Mouse (Mus musculus) stomach, embryonic 15.5 days (tissue): ENCODE measurements around the gene Klk1b21. TPM values are rescaled to one million over a fixed set of nuclear protein-coding genes. Genes with fewer than 3 reads are reported as not detected.
"Not testable (repeated sequence)": the region's sequence is repeated elsewhere in the genome, so short reads cannot be mapped to it uniquely, and the experiment has no call there.

Experiments used
- ATAC-seq: fragments of 200-750 bp; cut with Nextera tagmentation; 2 replicates; pipeline ENCODE4 v1.8.0; 2017; ENCODE audit warnings: low read depth, moderate number of reproducible peaks, moderate TSS enrichment; ENCODE audit not compliant: insufficient read depth, low FRiP score
- H3K27ac ChIP-seq: fragments of 300-500 bp; sonication (generic); 2 replicates; pipeline ENCODE4 v1.5.1; 2015; ENCODE audit warnings: mild to moderate bottlenecking, inconsistent platforms
- H3K27me3 ChIP-seq: fragments of 300-500 bp; sonication (generic); replicated peaks from 2 replicates; pipeline ENCODE4 v1.6.1; 2015; ENCODE audit warnings: inconsistent platforms
- H3K36me3 ChIP-seq: fragments of 300-500 bp; sonication (generic); 2 replicates; pipeline ENCODE4 v1.6.1; 2015; ENCODE audit warnings: inconsistent platforms
- H3K4me1 ChIP-seq: fragments of 300-500 bp; sonication (generic); 2 replicates; pipeline ENCODE4 v1.6.1; 2015; ENCODE audit warnings: inconsistent platforms
- H3K4me2 ChIP-seq: fragments of 300-500 bp; sonication (generic); 2 replicates; pipeline ENCODE4 v1.6.1; 2015; ENCODE audit warnings: mild to moderate bottlenecking, inconsistent platforms
- H3K4me3 ChIP-seq: fragments of 300-500 bp; sonication (generic); replicated peaks from 2 replicates; pipeline ENCODE4 v1.5.1; 2015; ENCODE audit warnings: inconsistent platforms
- H3K9ac ChIP-seq: fragments of 300-500 bp; sonication (generic); 2 replicates; pipeline ENCODE4 v1.6.1; 2015; ENCODE audit warnings: inconsistent platforms
- H3K9me3 ChIP-seq: fragments of 300-500 bp; sonication (generic); 2 replicates; pipeline ENCODE4 v1.6.1; 2016; ENCODE audit warnings: inconsistent platforms
- WGBS: fragments of 180-500 bp; shearing (Covaris S2); methylation state at CpG from one replicate; pipeline ENCODE4 v1.1.7; 2015; 5-methylcytosine and 5-hydroxymethylcytosine counted together
- polyA plus RNA-seq: library from polyadenylated mRNA; unstranded; fragments of >200 nt; fragmentation: Nextera tagmentation; extraction: Ambion mirVana; gene quantifications from 2 replicates; pipeline ENCODE4 v1.2.1, GENCODE M21; 2015

Gene Klk1b21
- not detected in 2 replicates for polyA plus RNA-seq

- not testable (repeated sequence) for H3K4me1 ChIP-seq, H3K9me3 ChIP-seq, H3K4me2 ChIP-seq, H3K9ac ChIP-seq, H3K36me3 ChIP-seq, H3K4me3 ChIP-seq, ATAC-seq, H3K27me3 ChIP-seq, H3K27ac ChIP-seq
- WGBS, result 62% methylated on average over 3 of the region's 3 CpGs
Observed at GRCm38 (mm10) chr7:44102028-44102427, at the start of gene Klk1b21. Gene Klk1b21 (plus strand): TSS chr7:44102328.

- H3K4me2 ChIP-seq, result no peak overlapping the region
- H3K27me3 ChIP-seq, result no peaks in the 10 kb centered on the region
- WGBS, result 75% methylated on average over 2 of the region's 2 CpGs
- no peak overlapping the region for H3K27ac ChIP-seq
- H3K9ac ChIP-seq, result no peak overlapping the region
- no peaks in the 10 kb centered on the region for H3K36me3 ChIP-seq
- H3K9me3 ChIP-seq, result no peaks in the 10 kb centered on the region
- no peak overlapping the region for H3K4me3 ChIP-seq
- H3K4me1 ChIP-seq, result no peaks in the 10 kb centered on the region
- no peak for ATAC-seq
Observed at GRCm38 (mm10) chr7:44072117-44072516, 30.0 kb upstream of the Klk1b21 start.

GRCm38 (mm10) chr7:44077703-44078102 is 24.4 kb upstream of the Klk1b21 start:
- H3K36me3 ChIP-seq, result no peaks in the 10 kb centered on the region
- no peak for ATAC-seq
- no peak overlapping the region for H3K27ac ChIP-seq
- no peaks in the 10 kb centered on the region for H3K9me3 ChIP-seq
- no peak overlapping the region for H3K4me3 ChIP-seq
- 67% methylated on average over 1 of the region's 1 CpGs for WGBS
- H3K4me1 ChIP-seq, result no peaks in the 10 kb centered on the region
- H3K27me3 ChIP-seq, result no peaks in the 10 kb centered on the region
- H3K9ac ChIP-seq, result no peak overlapping the region
- no peak overlapping the region for H3K4me2 ChIP-seq

GRCm38 (mm10) chr7:44096111-44096510 is 6.0 kb upstream of the Klk1b21 start:
- no peaks in the 10 kb centered on the region for H3K9me3 ChIP-seq
- H3K4me2 ChIP-seq, result no peak overlapping the region
- WGBS, result 79% methylated on average over 1 of the region's 1 CpGs
- H3K36me3 ChIP-seq, result no peaks in the 10 kb centered on the region
- H3K4me3 ChIP-seq, result no peak overlapping the region
- ATAC-seq, result no peak
- H3K4me1 ChIP-seq, result no peaks in the 10 kb centered on the region
- no peaks in the 10 kb centered on the region for H3K27me3 ChIP-seq
- no peak overlapping the region for H3K27ac ChIP-seq
- no peak overlapping the region for H3K9ac ChIP-seq

GRCm38 (mm10) chr7:44112373-44112772 is 10.2 kb downstream of the Klk1b21 start, which contains the start of gene Klk1b22:
Gene Klk1b22 (plus strand): TSS chr7:44112673.
- no peaks in the 10 kb centered on the region for H3K4me1 ChIP-seq
- H3K4me3 ChIP-seq, result no peak within 1 kb of the TSS
- no peaks in the 10 kb centered on the region for H3K27me3 ChIP-seq
- no peak within 1 kb of the TSS for H3K9ac ChIP-seq
- WGBS, result 64% methylated on average over 4 of the region's 4 CpGs
- H3K36me3 ChIP-seq, result no peaks in the 10 kb centered on the region
- no peak within 1 kb of the TSS for H3K27ac ChIP-seq
- no peaks in the 10 kb centered on the region for H3K9me3 ChIP-seq
- no peak within 1 kb of the TSS for H3K4me2 ChIP-seq
- ATAC-seq, result no peak

GRCm38 (mm10) chr7:44123445-44123844 is 21.3 kb downstream of the Klk1b21 start:
- ATAC-seq, result no peak

GRCm38 (mm10) chr7:44136467-44136866 is 34.3 kb downstream of the Klk1b21 start, which contains the start of gene Klk1b16:
Gene Klk1b16 (plus strand): TSS chr7:44136767.
- Histone ChIP-seq H3K27me3 (no peaks in the 10 kb centered on the region), H3K4me2 (no peak within 1 kb of the TSS), H3K36me3 (no peaks in the 10 kb centered on the region), H3K9me3 (no peaks in the 10 kb centered on the region), H3K27ac (no peak within 1 kb of the TSS), H3K4me1 (no peaks in the 10 kb centered on the region), H3K9ac (no peak within 1 kb of the TSS), H3K4me3 (no peak within 1 kb of the TSS)
- WGBS, result 91% methylated on average over 3 of the region's 3 CpGs
- ATAC-seq, result no peak

More at GRCm38 (mm10) chr7:44123445-44123844, 21.3 kb downstream of the Klk1b21 start:
- Histone ChIP-seq H3K36me3 (no peaks in the 10 kb centered on the region), H3K4me1 (no peaks in the 10 kb centered on the region), H3K4me3 (no peak overlapping the region), H3K27me3 (no peaks in the 10 kb centered on the region), H3K4me2 (no peak overlapping the region), H3K9me3 (no peaks in the 10 kb centered on the region), H3K9ac (no peak overlapping the region), H3K27ac (no peak overlapping the region)
- 89% methylated on average over 6 of the region's 6 CpGs for WGBS

Other genes with a start within 250 kb of the Klk1b21 start
- gene Klk4, start 221.2 kb upstream of the Klk1b21 start, polyA plus RNA-seq, result not detected in 2 replicates
- gene Klk15, start 168.6 kb upstream of the Klk1b21 start, polyA plus RNA-seq, result not detected in 2 replicates
- 1.4 and 1.7 TPM in 2 replicates for gene Klk1b8, start 151.7 kb upstream of the Klk1b21 start, polyA plus RNA-seq
- gene Klk1b1, start 135.6 kb upstream of the Klk1b21 start, polyA plus RNA-seq, result not detected in 2 replicates
- not detected in 2 replicates for gene Klk1b9, start 126.3 kb upstream of the Klk1b21 start, polyA plus RNA-seq
- gene Klk1b11, start 106.5 kb upstream of the Klk1b21 start, polyA plus RNA-seq, result 0.26 TPM in 1 of 2 replicates, not detected in the other
- gene Klk1b26, start 90.2 kb upstream of the Klk1b21 start, polyA plus RNA-seq, result 0.13 TPM in 1 of 2 replicates, not detected in the other
- not detected in 2 replicates for gene Klk1b27, start 50.0 kb upstream of the Klk1b21 start, polyA plus RNA-seq
- gene Klk1b22, start 10.3 kb downstream of the Klk1b21 start, polyA plus RNA-seq, result not detected in 2 replicates
- 0.09 TPM in 1 of 2 replicates, not detected in the other for gene Klk1b16, start 34.4 kb downstream of the Klk1b21 start, polyA plus RNA-seq
- 0.15 TPM in 1 of 2 replicates, not detected in the other for gene Klk1b24, start 85.9 kb downstream of the Klk1b21 start, polyA plus RNA-seq
- gene Klk1b3, start 95.9 kb downstream of the Klk1b21 start, polyA plus RNA-seq, result 0.85 and 0.95 TPM in 2 replicates
- gene Klk1b4, start 105.1 kb downstream of the Klk1b21 start, polyA plus RNA-seq, result 0.22 and 0.32 TPM in 2 replicates
- gene Klk1b5, start 113.6 kb downstream of the Klk1b21 start, polyA plus RNA-seq, result 0.13 and 0.15 TPM in 2 replicates
- gene Klk1, start 123.0 kb downstream of the Klk1b21 start, polyA plus RNA-seq, result 16.1 and 19.4 TPM in 2 replicates
- 0.17 TPM in 1 of 2 replicates, not detected in the other for gene Gm36864, start 133.8 kb downstream of the Klk1b21 start, polyA plus RNA-seq
- gene 1700028J19Rik, start 144.4 kb downstream of the Klk1b21 start, polyA plus RNA-seq, result 1.6 and 1.8 TPM in 2 replicates
- gene 2410002F23Rik, start 144.4 kb downstream of the Klk1b21 start, polyA plus RNA-seq, result 120 and 139 TPM in 2 replicates
- gene Acp4, start 155.1 kb downstream of the Klk1b21 start, polyA plus RNA-seq, result not detected in 2 replicates
- gene Gm15517, start 159.1 kb downstream of the Klk1b21 start, polyA plus RNA-seq, result not detected in 2 replicates
- 5.1 and 6.9 TPM in 2 replicates for gene Clec11a, start 204.6 kb downstream of the Klk1b21 start, polyA plus RNA-seq
- 2.2 TPM in 2 replicates for gene Shank1, start 207.9 kb downstream of the Klk1b21 start, polyA plus RNA-seq